Mouse (Mus musculus): ENCODE results near the gene Mkrn3.

The Mkrn3 gene

GRCm38 (mm10) chr7:62419493-62420360, at the start of gene Mkrn3:
TSS of gene Mkrn3 (minus strand) at chr7:62420139.
- peak; percentile 93 for DNase-seq (ENCODE audit: low read depth, low spot score)

DNA sequence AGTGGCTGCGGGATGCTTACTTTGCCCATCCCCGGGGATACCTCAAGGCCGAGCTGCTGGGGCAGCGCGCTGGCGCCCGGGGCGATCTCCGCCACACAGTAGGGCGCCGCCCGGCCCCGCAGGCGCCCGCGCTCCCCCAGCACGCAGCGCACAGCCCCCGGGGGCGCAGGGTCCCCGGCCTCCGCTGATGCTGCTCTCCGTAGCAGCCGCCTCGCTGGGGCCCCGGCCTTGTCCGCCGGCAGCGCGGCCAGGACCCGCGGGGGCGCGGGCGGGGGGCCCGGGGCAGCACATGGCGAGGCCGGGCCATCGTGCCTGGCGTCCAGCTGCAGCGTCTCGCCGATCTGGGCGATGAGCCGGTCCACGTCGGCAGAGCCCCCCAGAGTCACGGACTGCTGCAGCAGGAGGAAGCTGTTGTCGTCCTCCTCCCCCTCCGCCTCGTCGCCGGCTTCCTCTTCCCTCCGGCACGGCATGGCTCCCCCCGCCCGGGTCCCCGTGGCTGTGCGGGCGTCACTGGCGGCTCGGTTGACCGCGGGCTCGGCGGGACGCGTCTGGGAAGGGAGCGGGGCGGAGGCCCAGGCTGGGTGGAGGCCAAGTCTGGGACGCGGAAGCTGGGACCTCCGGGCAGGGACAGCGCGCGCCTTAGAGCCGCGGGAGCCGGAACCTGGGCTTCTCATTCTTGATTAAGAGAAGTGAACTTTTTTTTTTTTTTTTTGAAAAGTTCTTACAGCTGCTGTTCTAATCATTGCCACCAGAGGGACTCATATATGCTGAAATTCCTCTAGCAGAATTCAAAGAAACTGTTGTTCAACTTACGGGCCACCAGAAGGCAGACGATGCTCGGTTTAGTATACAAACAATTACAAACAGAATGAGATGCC, 44.2 kb upstream of the Mkrn3 start, which contains the start of gene Peg12:
Peg12 (minus strand) TSS at position 633 of the 878 bp plus-strand sequence.
- peak; percentile 86 for DNase-seq (ENCODE audit: low read depth, low spot score)

DNA sequence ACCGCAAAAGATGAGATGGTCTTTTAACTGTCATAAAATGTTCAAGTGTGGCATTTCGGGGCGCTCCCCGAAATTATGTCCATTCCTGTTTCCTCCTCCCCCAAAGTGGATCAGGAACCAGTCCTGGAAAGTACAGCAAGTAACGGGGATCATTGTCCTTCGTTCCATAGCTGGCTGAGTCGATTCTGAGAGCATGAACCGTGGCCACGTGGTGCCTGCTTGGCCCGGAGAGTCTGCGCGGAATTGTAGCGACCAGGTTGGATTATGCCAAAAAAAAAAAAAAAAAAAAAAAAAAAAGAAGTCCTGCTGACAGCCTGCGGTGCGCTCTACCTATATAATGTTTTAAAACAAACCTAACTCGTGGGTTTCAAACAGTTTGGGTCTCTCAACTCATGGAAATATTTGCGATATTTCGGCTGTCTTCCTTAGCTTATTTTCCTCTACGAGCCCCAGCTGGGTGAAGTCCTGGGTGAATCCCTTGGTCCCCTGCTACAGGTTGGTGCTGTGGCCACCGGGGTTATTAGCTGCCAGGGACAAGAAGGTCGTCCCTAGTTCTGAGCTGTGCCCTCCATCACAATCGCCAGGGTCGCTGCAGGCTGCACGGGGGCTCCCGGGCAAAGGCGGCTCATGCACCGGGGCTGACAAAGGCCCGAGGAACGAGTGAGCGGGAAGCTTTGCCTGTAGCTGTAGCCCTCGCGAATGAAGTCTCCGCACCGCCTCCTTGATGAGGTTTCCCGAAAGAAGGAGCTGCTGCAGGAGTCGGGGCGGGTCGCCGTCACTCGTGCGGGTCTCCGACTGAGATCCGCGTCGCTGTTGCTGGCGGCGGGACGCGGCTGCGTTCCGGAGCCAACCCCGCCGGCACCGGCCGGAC, 43.3 kb upstream of the Mkrn3 start:
- DNase-seq (ENCODE audit: low read depth, low spot score), result peak; percentile 54

DNA sequence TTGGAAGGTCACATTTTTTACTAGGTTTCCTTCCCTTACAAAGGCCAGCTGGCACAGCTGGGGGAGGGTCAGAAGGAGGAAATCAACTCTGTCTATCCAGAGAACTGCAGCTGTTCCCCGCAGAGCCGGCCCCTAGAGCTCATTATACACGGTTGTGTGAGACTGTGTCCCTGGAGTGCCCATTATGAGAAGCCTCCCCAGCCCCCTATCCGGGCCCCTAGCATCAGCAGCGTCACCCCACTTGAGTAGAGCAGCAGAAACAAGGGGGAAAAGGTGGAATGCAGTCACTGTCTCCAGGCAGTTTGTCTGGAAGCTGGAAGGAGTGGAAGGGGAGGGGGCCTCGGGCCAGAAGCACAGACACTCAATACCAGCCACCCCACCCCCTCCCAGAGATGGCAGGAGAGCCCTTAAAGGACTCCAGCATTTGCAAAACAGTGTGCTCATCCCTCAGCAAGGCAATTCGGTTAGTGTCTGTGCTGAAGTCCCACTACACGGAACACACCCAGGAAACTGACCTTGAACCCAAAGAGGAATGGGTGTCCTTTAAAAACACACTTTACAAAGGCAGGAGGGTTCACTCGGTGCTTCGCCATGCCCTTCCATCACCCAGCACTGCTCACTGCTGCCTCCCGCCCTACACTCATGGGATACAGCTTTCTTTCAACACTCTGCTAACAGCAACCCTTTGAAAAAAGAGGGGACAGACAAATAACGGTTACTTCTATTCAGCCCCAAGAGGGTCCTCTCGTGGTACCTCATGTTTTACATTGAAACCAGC, 42.5 kb upstream of the Mkrn3 start:
- peak; percentile 72 for DNase-seq (ENCODE audit: low read depth, low spot score)

DNA sequence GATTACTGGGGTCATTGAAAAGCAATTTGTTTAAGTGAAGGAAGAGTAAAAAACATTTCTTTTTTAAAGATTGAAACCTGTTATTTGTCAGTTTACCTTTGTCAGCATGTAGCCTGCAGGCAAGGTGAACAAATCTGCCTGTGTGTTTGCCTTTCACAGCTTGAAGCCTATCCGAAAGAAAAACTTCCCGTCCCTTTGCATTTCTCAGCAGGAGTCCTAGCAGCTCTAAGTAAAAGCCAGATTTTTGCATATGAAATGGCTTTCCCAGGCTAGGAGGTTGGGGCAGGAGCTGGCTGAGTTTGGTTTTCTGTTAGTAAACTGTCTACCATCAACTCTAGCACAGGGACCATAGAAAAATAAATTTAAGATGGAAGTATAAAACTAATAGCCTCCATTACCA, 32.4 kb upstream of the Mkrn3 start:
- DNase-seq (ENCODE audit: low read depth, low spot score), result peak; percentile 81

- DNase-seq (ENCODE audit: low read depth, low spot score), result no peak
Measured at GRCm38 (mm10) chr7:62445431-62446165, 25.7 kb upstream of the Mkrn3 start.

DNA sequence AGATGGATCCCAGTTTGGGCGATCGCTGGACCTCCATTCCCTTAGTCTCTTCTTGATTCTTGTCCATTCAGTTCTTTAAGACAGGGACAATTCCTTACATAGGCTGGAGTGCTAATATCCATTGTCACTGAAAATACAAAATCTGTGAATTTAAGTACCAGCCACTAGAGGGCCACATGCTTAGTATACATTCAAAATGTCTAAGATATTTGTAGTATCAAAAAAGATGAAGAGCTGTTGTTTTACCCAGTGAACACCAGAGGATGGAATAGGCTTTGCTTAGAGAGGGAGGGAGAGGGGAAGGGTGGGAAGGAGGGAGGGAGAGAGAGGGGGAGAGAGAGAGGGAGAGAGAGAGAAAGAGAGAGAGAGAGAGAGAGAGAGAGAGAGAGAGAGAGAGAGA, 16.5 kb upstream of the Mkrn3 start:
- DNase-seq (ENCODE audit: low read depth, low spot score), result peak; percentile 21

GRCm38 (mm10) chr7:62433243-62433642, 13.3 kb upstream of the Mkrn3 start:
- peak; percentile 42 for DNase-seq (ENCODE audit: low read depth, low spot score)

DNA sequence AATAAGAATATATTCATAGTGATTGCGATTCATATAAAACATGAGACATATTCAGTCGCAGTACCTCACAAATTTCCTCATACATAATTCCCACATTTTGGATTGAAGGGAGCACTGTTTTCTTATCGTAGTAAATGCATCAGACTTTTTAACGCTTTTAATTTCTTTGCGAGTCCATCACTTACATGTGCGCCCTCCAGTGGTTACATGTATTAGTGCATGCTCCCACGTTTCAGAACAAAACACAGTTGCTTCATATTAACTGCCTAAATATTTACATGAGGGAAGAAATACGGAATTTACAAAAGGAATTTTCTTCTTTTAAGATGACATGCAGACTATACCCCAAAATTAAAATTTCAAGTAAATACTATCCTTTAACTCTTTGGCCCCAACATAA, 8.4 kb upstream of the Mkrn3 start:
- peak; percentile 38 for DNase-seq (ENCODE audit: low read depth, low spot score)

- DNase-seq (ENCODE audit: low read depth, low spot score), result no peak
Measured at GRCm38 (mm10) chr7:62423210-62423609, 3.3 kb upstream of the Mkrn3 start.

GRCm38 (mm10) chr7:62420566-62420965, 627 bp upstream of the Mkrn3 start:
- no peak for DNase-seq (ENCODE audit: low read depth, low spot score)

- DNase-seq (ENCODE audit: low read depth, low spot score), result no peak
Measured at GRCm38 (mm10) chr7:62419105-62419492, 840 bp downstream of the Mkrn3 start.

DNA sequence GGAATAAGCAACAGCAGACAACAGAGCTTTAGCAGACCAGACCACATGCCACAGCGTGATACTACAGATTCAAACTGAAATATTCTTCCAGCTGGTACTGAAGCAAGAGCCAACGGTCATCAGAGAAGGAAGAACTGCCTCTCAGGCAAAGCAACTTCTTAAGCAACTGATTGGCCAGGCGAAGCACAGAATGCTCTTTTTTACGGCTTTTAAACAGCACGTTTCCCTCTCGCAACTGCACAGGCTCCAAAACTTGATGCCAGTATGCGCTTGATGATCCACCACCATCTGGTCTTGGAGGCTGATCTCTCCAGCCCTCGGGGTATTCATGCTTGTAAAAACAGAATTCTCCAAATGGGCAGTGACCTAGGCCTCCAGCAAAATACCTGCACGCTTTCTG, 1.6 kb downstream of the Mkrn3 start:
- DNase-seq (ENCODE audit: low read depth, low spot score), result no peak

- no peak for DNase-seq (ENCODE audit: low read depth, low spot score)
Measured at GRCm38 (mm10) chr7:62416173-62416572, 3.8 kb downstream of the Mkrn3 start.

DNA sequence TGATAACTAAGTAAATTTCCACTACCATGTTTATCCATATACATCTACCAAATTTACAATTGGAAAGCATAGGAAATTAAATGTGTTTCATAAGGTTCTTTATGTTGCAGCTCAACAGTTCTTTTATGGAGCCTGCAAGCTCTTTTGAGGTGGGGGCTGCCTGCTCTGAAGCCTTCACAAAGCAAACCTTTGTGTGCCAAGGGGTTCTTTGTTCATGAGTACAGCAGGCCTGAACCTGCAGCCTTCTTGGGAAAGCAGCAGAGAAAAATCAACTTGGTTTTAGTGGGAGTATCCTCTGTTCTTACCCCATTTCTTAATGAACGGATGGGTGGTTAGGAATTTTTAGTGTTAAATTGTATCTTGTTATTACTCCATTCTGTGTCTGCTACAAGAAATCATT, 4.7 kb downstream of the Mkrn3 start:
- DNase-seq (ENCODE audit: low read depth, low spot score), result no peak

DNA sequence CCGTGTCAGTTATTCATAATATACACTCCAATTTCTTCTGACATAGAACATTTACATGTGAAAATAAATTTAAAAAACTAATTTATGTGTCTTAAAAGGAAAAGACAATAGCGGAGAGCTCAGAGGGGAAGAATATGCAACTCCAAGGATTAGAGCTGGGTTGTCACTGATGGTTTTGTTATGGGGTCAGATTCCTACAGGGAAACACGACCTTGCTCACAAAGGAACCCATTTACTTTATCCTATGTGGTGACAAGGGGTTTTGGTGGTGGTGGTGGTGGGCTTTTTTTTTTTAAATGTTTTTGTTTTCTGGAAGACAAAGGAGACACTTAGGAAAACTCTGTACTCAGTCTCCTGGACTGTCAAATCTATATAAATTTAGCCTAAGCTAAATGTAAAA, 12.1 kb downstream of the Mkrn3 start:
- no peak for DNase-seq (ENCODE audit: low read depth, low spot score)

GRCm38 (mm10) chr7:62406573-62407050, 13.3 kb downstream of the Mkrn3 start:
- peak; percentile 28 for DNase-seq (ENCODE audit: low read depth, low spot score)

GRCm38 (mm10) chr7:62392202-62392601, 27.7 kb downstream of the Mkrn3 start:
- DNase-seq (ENCODE audit: low read depth, low spot score), result no peak

DNA sequence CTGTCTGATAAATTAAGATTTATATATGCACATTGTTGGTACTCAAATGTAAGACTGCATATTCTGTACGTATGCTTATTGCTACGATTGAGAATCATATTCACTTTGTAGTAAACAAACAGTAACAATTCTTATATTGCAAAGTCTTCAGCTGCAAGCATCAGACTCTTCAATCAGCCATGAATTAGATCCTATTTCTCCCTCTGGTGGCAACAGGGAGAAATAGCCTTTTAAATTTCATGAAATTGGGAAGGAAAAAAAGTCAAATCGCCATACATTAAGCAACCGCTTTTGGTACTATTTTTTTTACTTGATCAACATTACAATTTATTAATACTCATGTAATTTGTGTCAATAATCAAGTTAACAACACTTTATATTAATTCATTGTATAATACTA, 31.6 kb downstream of the Mkrn3 start:
- DNase-seq (ENCODE audit: low read depth, low spot score), result peak; percentile 14

DNA sequence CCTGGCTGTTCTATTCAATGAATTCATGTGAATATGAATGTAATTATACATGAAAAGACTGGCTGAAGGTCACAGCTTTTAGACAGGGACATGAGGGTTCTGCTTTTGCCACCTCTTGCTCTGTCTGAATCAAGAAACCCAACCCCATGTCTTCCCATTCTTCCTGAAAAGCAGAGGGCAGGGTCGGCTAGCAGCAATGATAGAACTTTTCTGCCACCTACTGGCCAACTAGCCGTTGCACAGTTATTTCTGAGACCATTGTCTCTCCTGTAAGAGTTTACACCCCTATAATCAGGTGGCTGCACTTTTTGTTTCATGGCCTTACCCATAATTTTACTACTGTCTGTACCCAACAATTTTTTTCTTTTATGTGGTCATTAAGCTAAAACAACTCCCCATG, 37.5 kb downstream of the Mkrn3 start:
- peak; percentile 62 for DNase-seq (ENCODE audit: low read depth, low spot score)
